Mouse (Mus musculus) midbrain, embryonic 16.5 days (tissue): ENCODE data around the gene Mrpl9. TPM values are rescaled to one million over a fixed set of nuclear protein-coding genes. Genes with fewer than 3 reads are reported as not detected.
A peak's percentile ranks its signal among the peaks of the same experiment; 100 is the strongest.

Experiments used
- ATAC-seq: fragments of 200-750 bp; cut with Nextera tagmentation; 2 replicates; pipeline ENCODE4 v1.8.0; 2017; ENCODE audit warnings: moderate TSS enrichment
- H3K27ac ChIP-seq: fragments of 300-500 bp; sonication (generic); 2 replicates; pipeline ENCODE4 v1.5.1; 2014; ENCODE audit warnings: mild to moderate bottlenecking, low read length, mixed read lengths
- H3K27me3 ChIP-seq: fragments of 300-500 bp; sonication (generic); 2 replicates; pipeline ENCODE4 v1.6.1; 2014; ENCODE audit warnings: low read depth, low read length, mixed read lengths; ENCODE audit not compliant: control insufficient read depth, insufficient read depth
- H3K36me3 ChIP-seq: fragments of 300-500 bp; sonication (generic); 2 replicates; pipeline ENCODE4 v1.6.1; 2014; ENCODE audit warnings: mild to moderate bottlenecking, low read length, moderate library complexity, mixed read lengths; ENCODE audit not compliant: control insufficient read depth, insufficient read depth
- H3K4me1 ChIP-seq: fragments of 300-500 bp; sonication (generic); 2 replicates; pipeline ENCODE4 v1.6.1; 2014; ENCODE audit warnings: mild to moderate bottlenecking, low read length, mixed read lengths; ENCODE audit not compliant: control insufficient read depth, insufficient read depth
- H3K4me2 ChIP-seq: fragments of 300-500 bp; sonication (generic); 2 replicates; pipeline ENCODE4 v1.6.1; 2014; ENCODE audit warnings: mild to moderate bottlenecking, low read length, mixed read lengths
- H3K4me3 ChIP-seq: fragments of 300-500 bp; sonication (generic); 2 replicates; pipeline ENCODE4 v1.5.1; 2014; ENCODE audit warnings: low read depth, mild to moderate bottlenecking, low read length, moderate library complexity, mixed read lengths
- H3K9ac ChIP-seq: fragments of 300-500 bp; sonication (generic); 2 replicates; pipeline ENCODE4 v1.6.1; 2014; ENCODE audit warnings: low read depth, low read length, mixed read lengths
- H3K9me3 ChIP-seq: fragments of 300-500 bp; sonication (generic); replicated peaks from 2 replicates; pipeline ENCODE4 v1.6.1; 2014; ENCODE audit warnings: mild to moderate bottlenecking, low read length, mixed read lengths; ENCODE audit not compliant: control insufficient read depth, poor library complexity, severe bottlenecking
- whole genome bisulfite sequencing: fragments of 180-500 bp; shearing (Covaris S2); extraction: QIAGEN DNeasy Blood & Tissue Kit; methylation state at CpG from one replicate; pipeline ENCODE4 v1.1.7; 2014; 5-methylcytosine and 5-hydroxymethylcytosine counted together
- polyA plus RNA-seq: library from polyadenylated mRNA; unstranded; fragments of >200 nt; fragmentation: Nextera tagmentation; extraction: Ambion mirVana; gene quantifications from 2 replicates; pipeline ENCODE4 v1.2.1, GENCODE M21; 2015

Mrpl9 gene
- polyA plus RNA-seq, 1 experiment from 2014 or later: 55.1 TPM

- peak overlapping the region; percentile 71 for H3K27ac ChIP-seq
- ATAC-seq: no peak
- H3K4me2 ChIP-seq: no peak overlapping the region
- peaks cover 69% of the 10 kb centered on the region for H3K4me1 ChIP-seq
- no peaks in the 10 kb centered on the region for H3K27me3 ChIP-seq
- no peak overlapping the region; the same call in 1 of the 2 replicates for H3K9ac ChIP-seq
- H3K9me3 ChIP-seq: no peaks in the 10 kb centered on the region
- WGBS: 83% methylated on average over 17 of the region's 17 CpGs
- peaks cover 14% of the 10 kb centered on the region for H3K36me3 ChIP-seq
- no peak overlapping the region for H3K4me3 ChIP-seq
Measured at GRCm38 (mm10) chr3:94482764-94483385, 39.8 kb downstream of the Mrpl9 start.

- H3K27me3 ChIP-seq: no peaks in the 10 kb centered on the region
Measured at GRCm38 (mm10) chr3:94483790-94484439, 40.8 kb downstream of the Mrpl9 start.

GRCm38 (mm10) chr3:94485922-94486321, 42.8 kb downstream of the Mrpl9 start:
- no peak overlapping the region for H3K9ac ChIP-seq
- no peak overlapping the region for H3K4me2 ChIP-seq
- no peaks in the 10 kb centered on the region for H3K9me3 ChIP-seq
- peak overlapping the region; percentile 80 for H3K27ac ChIP-seq
- 43% methylated on average over 7 of the region's 7 CpGs for WGBS
- H3K4me1 ChIP-seq: peaks cover 57% of the 10 kb centered on the region
- H3K4me3 ChIP-seq: no peak overlapping the region
- no peaks in the 10 kb centered on the region for H3K27me3 ChIP-seq
- ATAC-seq: no peak
- H3K36me3 ChIP-seq: peaks cover 25% of the 10 kb centered on the region

More at GRCm38 (mm10) chr3:94483790-94484439, 40.8 kb downstream of the Mrpl9 start:
- 2% methylated on average over 20 of the region's 20 CpGs for WGBS
- H3K9me3 ChIP-seq: no peaks in the 10 kb centered on the region
- H3K4me3 ChIP-seq: peak overlapping the region; percentile 13
- H3K4me2 ChIP-seq: peak overlapping the region; percentile 48
- H3K36me3 ChIP-seq: peaks cover 22% of the 10 kb centered on the region
- peak; percentile 89 for ATAC-seq
- H3K4me1 ChIP-seq: peaks cover 69% of the 10 kb centered on the region
- peak overlapping the region; percentile 80 for H3K27ac ChIP-seq
- peak overlapping the region; percentile 27 for H3K9ac ChIP-seq

- H3K36me3 ChIP-seq: peaks cover 29% of the 10 kb centered on the region
- 77% methylated on average over 6 of the region's 6 CpGs for WGBS
- no peak overlapping the region for H3K4me3 ChIP-seq
- no peak for ATAC-seq
- H3K4me2 ChIP-seq: no peak overlapping the region
- H3K27me3 ChIP-seq: no peaks in the 10 kb centered on the region
- H3K9ac ChIP-seq: no peak overlapping the region
- H3K9me3 ChIP-seq: no peaks in the 10 kb centered on the region
- peaks cover 41% of the 10 kb centered on the region for H3K4me1 ChIP-seq
- H3K27ac ChIP-seq: peak overlapping the region; percentile 25; the same call in 1 of the 2 replicates
Measured at GRCm38 (mm10) chr3:94487581-94487980, 44.5 kb downstream of the Mrpl9 start.

GRCm38 (mm10) chr3:94497162-94497561, 54.0 kb downstream of the Mrpl9 start:
- ATAC-seq: no peak
- H3K36me3 ChIP-seq: peaks cover 3% of the 10 kb centered on the region; the same call in 1 of the 2 replicates

More at GRCm38 (mm10) chr3:94497162-94497561, 54.0 kb downstream of the Mrpl9 start:
- H3K4me3 ChIP-seq: no peak overlapping the region
- no peak overlapping the region for H3K27ac ChIP-seq
- H3K9ac ChIP-seq: no peak overlapping the region
- no peaks in the 10 kb centered on the region for H3K27me3 ChIP-seq
- no peaks in the 10 kb centered on the region for H3K9me3 ChIP-seq
- H3K4me2 ChIP-seq: no peak overlapping the region
- no peaks in the 10 kb centered on the region for H3K4me1 ChIP-seq
- WGBS: 81% methylated on average over 4 of the region's 4 CpGs

Other genes starting within 250 kb of the Mrpl9 start
- not detected in 2 replicates for gene Gm5286, start 246.6 kb upstream of the Mrpl9 start, polyA plus RNA-seq
- not detected in 2 replicates for gene Gm4778, start 179.3 kb upstream of the Mrpl9 start, polyA plus RNA-seq
- 61.8 and 68.6 TPM in 2 replicates for gene Them4, start 133.2 kb upstream of the Mrpl9 start, polyA plus RNA-seq
- not detected in 2 replicates for gene Them5, start 101.2 kb upstream of the Mrpl9 start, polyA plus RNA-seq
- 1.6 and 1.7 TPM in 2 replicates for gene C2cd4d, start 80.9 kb upstream of the Mrpl9 start, polyA plus RNA-seq
- 0.49 and 0.62 TPM in 2 replicates for gene Rorc, start 70.5 kb upstream of the Mrpl9 start, polyA plus RNA-seq
- 1.2 and 1.6 TPM in 2 replicates for gene Lingo4, start 44.8 kb upstream of the Mrpl9 start, polyA plus RNA-seq
- 50.7 and 54.9 TPM in 2 replicates for gene Tdrkh, start 30.0 kb upstream of the Mrpl9 start, polyA plus RNA-seq
- gene Oaz3, start 597 bp downstream of the Mrpl9 start, polyA plus RNA-seq: 1.5 TPM in 2 replicates
- 261 and 296 TPM in 2 replicates for gene Celf3, start 35.0 kb downstream of the Mrpl9 start, polyA plus RNA-seq
- gene Riiad1, start 37.0 kb downstream of the Mrpl9 start, polyA plus RNA-seq: 26.7 and 27.7 TPM in 2 replicates
- 91.3 and 94.1 TPM in 2 replicates for gene Snx27, start 139.4 kb downstream of the Mrpl9 start, polyA plus RNA-seq
- not detected in 2 replicates for gene Gm10972, start 199.8 kb downstream of the Mrpl9 start, polyA plus RNA-seq
- gene Tuft1, start 215.6 kb downstream of the Mrpl9 start, polyA plus RNA-seq: 5.9 and 6.7 TPM in 2 replicates